In genomic region chr4:71729401-71729800, GRCm38 (mm10) we compare ENCODE assay signal across 10 mouse cellular contexts. TPM values are rescaled to one million over a fixed set of nuclear protein-coding genes. Genes with fewer than 3 reads are reported as not detected.
"Had no signal": no experiment of that assay in that cellular context is flagged by ENCODE, and none has a peak within 500 bp of the region (broad histone marks: within the 10 kb centered on the region; RNA-seq: fewer than 3 reads in every experiment).

No protein-coding gene starts in this region.

- DNase-seq: liver, postnatal 0 days; lung, adult 2 months; lung, postnatal 14 days; lung, postnatal 36 days; right cerebral cortex, postnatal 14 days; thymus, adult 2 months; thymus, postnatal 25 days had no signal

RNA-seq across cellular contexts. Expression of gene Gm11232, which starts 28.4 kb away (rescaled TPM):
- total RNA-seq: megakaryocyte progenitor cell, adult 5-6 weeks; monocyte, adult 5-6 weeks; neutrophil, adult 5-6 weeks had no signal
